Mouse (Mus musculus): ENCODE measurements around the gene Cryba4. TPM values are rescaled to one million over a fixed set of nuclear protein-coding genes. Genes with fewer than 3 reads are reported as not detected.

The Cryba4 gene
- polyA plus RNA-seq, 1 experiment: 0.51 TPM

DNA sequence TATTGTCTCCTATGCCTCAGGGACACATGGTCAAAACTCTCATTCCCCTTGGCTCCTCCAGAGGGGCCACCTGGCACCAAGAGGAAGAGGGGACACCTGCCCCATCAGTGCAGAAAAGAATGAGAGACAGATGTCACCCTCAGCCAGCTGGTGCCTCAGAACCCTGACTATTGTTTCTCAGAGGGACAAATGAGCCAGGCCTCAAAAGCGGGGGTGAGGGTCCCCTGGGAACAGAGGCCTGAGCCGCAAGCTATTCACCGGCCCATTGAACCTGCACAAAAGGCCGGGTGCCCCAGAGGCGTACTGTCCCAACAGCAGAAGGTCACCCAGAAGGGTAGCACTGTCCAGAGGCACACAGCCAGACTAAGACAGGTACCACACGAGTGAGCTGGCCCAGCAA, 26.7 kb downstream of the Cryba4 start:
- Histone ChIP-seq H3K4me3 (replicated peaks; ENCODE audit: insufficient read depth, low read depth, low read length) (no peak overlapping the region), H3K4me1 (ENCODE audit: control insufficient read depth, insufficient read depth, low read length) (0 out of 2 replicates have a peak, but pooled peaks cover 4% of the 10 kb centered on the region), H3K27me3 (ENCODE audit: control insufficient read depth, insufficient read depth, low read length) (0 out of 2 replicates have a peak, but pooled peaks cover 2% of the 10 kb centered on the region), H3K27ac (ENCODE audit: insufficient read depth, low read length) (no peak overlapping the region)
- WGBS: 57% methylated on average over 6 of the region's 6 CpGs
- no peak for DNase-seq
- TF ChIP-seq CTCF (IDR thresholded peaks at IDR 0.05; ENCODE audit: borderline replicate concordance, insufficient read depth, low read depth, low read length) (no peak), POLR2A (IDR thresholded peaks at IDR 0.05; ENCODE audit: borderline replicate concordance, insufficient read depth, low read length) (no peak)

DNA sequence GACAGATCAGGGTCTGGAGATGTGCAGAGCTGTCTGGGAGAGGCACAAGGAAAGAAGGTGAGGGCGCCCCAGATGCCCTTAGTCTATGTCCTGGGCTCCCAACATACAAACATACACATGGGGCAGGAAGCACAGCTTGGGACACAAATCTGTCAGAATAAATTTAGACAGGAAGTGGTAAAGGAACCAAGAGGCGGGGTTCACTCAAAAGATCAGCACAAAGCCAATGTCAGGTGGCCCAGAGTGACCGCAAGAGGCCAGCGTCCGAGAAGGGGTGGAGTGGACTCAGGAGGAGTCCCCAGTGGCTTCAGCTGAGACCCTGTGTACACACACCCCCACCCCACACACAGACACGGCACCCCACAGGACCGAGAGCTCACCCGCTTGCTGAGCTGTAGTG, 32.1 kb downstream of the Cryba4 start:
- no peaks in the 10 kb centered on the region for H3K27me3 ChIP-seq (ENCODE audit: control insufficient read depth, insufficient read depth, low read length)
- no peak overlapping the region for H3K4me3 ChIP-seq (replicated peaks; ENCODE audit: insufficient read depth, low read depth, low read length)
- DNase-seq: no peak
- H3K4me1 ChIP-seq (ENCODE audit: control insufficient read depth, insufficient read depth, low read length): no peaks in the 10 kb centered on the region
- H3K27ac ChIP-seq (ENCODE audit: insufficient read depth, low read length): no peak overlapping the region
- WGBS: 92% methylated on average over 8 of the region's 8 CpGs
- TF ChIP-seq POLR2A (IDR thresholded peaks at IDR 0.05; ENCODE audit: borderline replicate concordance, insufficient read depth, low read length) (no peak), CTCF (IDR thresholded peaks at IDR 0.05; ENCODE audit: borderline replicate concordance, insufficient read depth, low read depth, low read length) (no peak)

DNA sequence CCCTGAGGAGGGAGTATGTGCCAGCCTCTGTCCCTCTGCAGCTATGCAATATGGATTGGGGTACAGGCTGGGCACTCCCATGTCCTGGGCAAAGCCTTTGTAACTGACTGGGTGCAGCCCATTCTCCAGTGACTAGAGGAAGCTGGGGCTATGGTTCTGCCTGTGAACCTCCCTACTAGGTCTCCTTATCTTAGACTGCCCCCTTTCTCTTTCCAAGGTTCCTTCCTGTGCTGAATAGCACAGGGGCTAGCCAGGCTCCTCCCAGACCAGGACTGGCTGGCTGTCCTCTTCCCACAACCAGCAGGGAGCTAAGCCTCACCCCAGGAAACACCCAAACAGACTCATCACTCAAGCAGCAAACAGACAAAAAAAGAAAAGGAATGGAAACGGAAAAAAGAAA, 32.9 kb downstream of the Cryba4 start:
- Histone ChIP-seq H3K27me3 (ENCODE audit: control insufficient read depth, insufficient read depth, low read length) (no peaks in the 10 kb centered on the region), H3K4me1 (ENCODE audit: control insufficient read depth, insufficient read depth, low read length) (no peaks in the 10 kb centered on the region), H3K27ac (ENCODE audit: insufficient read depth, low read length) (no peak overlapping the region), H3K4me3 (replicated peaks; ENCODE audit: insufficient read depth, low read depth, low read length) (no peak overlapping the region)
- TF ChIP-seq POLR2A (IDR thresholded peaks at IDR 0.05; ENCODE audit: borderline replicate concordance, insufficient read depth, low read length): no peak
- TF ChIP-seq CTCF (IDR thresholded peaks at IDR 0.05; ENCODE audit: borderline replicate concordance, insufficient read depth, low read depth, low read length): no peak
- 30% methylated on average over 1 of the region's 1 CpGs for WGBS
- DNase-seq: no peak

DNA sequence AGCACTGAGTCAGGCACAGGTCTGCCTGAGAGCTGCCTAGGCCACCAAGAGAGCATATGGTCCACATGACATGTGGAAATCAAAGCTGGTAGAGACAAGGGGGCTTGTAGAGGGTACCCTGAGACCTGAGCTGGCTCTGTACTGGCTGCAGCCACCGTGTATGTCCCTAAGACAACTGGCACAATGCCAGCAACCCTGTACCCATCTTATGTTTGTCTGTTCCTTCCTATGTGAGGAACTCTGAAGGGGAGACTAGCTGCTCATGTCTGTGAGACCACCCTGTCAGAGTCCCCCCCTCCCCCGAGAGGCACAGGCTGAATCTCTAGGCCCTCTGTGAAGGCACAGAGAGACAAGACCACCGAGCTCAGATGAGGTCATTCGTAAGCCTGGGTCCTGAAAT, 33.6 kb downstream of the Cryba4 start:
- Histone ChIP-seq H3K4me1 (ENCODE audit: control insufficient read depth, insufficient read depth, low read length) (no peaks in the 10 kb centered on the region), H3K27me3 (ENCODE audit: control insufficient read depth, insufficient read depth, low read length) (no peaks in the 10 kb centered on the region), H3K27ac (ENCODE audit: insufficient read depth, low read length) (no peak overlapping the region), H3K4me3 (replicated peaks; ENCODE audit: insufficient read depth, low read depth, low read length) (no peak overlapping the region)
- DNase-seq: no peak
- TF ChIP-seq POLR2A (IDR thresholded peaks at IDR 0.05; ENCODE audit: borderline replicate concordance, insufficient read depth, low read length) (no peak), CTCF (IDR thresholded peaks at IDR 0.05; ENCODE audit: borderline replicate concordance, insufficient read depth, low read depth, low read length) (no peak)
- 63% methylated on average over 4 of the region's 4 CpGs for WGBS

DNA sequence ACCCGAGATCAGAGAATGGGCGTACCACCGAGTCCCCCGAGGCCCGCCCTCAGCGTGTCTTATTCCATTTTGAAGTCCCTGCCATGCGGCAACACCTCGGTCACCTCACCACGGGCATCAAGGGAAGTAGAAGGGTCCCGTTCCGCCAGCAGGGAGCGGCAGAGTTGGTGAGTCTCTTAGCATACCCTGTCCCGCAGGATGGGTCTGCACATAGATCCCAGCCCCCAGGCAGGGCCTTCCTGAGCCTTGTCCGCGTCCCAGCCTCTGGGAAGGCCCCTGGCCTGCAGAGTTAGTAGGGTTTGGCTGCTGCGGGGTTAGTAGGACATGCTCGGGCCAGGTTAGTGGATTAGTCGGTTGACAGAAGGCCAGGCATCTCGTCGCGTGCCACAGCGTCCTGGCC, 35.3 kb downstream of the Cryba4 start:
- Histone ChIP-seq H3K4me3 (replicated peaks; ENCODE audit: insufficient read depth, low read depth, low read length) (no peak overlapping the region), H3K4me1 (ENCODE audit: control insufficient read depth, insufficient read depth, low read length) (no peaks in the 10 kb centered on the region), H3K27me3 (ENCODE audit: control insufficient read depth, insufficient read depth, low read length) (no peaks in the 10 kb centered on the region), H3K27ac (ENCODE audit: insufficient read depth, low read length) (no peak overlapping the region)
- no peak for DNase-seq
- WGBS: 50% methylated on average over 22 of the region's 22 CpGs
- no peak for TF ChIP-seq CTCF (IDR thresholded peaks at IDR 0.05; ENCODE audit: borderline replicate concordance, insufficient read depth, low read depth, low read length)
- TF ChIP-seq POLR2A (IDR thresholded peaks at IDR 0.05; ENCODE audit: borderline replicate concordance, insufficient read depth, low read length): no peak

DNA sequence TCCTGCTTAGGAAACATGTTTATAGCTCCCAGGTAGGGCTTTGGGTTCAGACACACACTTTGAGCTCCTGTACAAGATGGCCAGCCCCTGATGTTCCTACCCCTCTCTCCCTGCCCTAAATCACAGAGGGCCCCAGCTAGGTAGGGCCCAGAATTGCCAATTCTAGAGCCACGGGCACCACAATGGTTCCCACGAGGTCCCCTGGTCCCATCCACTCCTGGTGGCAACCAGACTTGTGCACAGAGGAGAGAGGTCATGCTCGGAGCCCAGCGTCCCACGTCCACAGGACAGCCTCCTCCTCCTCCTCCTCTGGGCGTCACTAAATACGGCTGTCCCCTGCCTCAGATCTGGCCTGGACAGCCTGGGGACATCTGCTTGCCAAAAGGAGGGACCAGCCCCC, 36.0 kb downstream of the Cryba4 start:
- no peak overlapping the region for H3K27ac ChIP-seq (ENCODE audit: insufficient read depth, low read length)
- DNase-seq: no peak
- no peak for TF ChIP-seq POLR2A (IDR thresholded peaks at IDR 0.05; ENCODE audit: borderline replicate concordance, insufficient read depth, low read length)
- TF ChIP-seq CTCF (IDR thresholded peaks at IDR 0.05; ENCODE audit: borderline replicate concordance, insufficient read depth, low read depth, low read length): no peak
- no peaks in the 10 kb centered on the region for H3K4me1 ChIP-seq (ENCODE audit: control insufficient read depth, insufficient read depth, low read length)
- H3K4me3 ChIP-seq (replicated peaks; ENCODE audit: insufficient read depth, low read depth, low read length): no peak overlapping the region
- 51% methylated on average over 7 of the region's 7 CpGs for WGBS
- H3K27me3 ChIP-seq (ENCODE audit: control insufficient read depth, insufficient read depth, low read length): no peaks in the 10 kb centered on the region

DNA sequence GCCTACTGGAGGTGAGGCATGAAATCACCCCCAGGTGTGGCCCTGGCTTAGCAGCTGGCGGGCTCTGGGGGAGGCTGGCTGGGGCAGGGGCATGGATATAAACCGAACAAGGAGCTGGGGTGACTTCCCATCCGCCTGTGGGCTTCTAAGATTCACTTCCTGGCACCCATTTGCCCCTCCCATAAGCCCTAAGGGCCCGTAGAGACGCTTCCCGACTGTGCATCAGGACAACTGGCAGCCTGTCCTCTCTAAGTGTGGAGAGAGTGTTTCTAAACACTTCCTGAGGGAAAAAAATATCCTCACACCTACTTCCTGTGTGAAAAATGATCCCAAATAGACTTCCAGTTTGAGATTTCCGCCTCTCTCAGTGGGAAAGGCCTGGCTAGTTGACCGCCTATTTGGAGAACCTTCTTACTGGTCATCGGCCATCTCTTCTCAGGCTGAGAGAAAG, 36.5 kb downstream of the Cryba4 start:
- 59% methylated on average over 9 of the region's 9 CpGs for WGBS
- Histone ChIP-seq H3K4me1 (ENCODE audit: control insufficient read depth, insufficient read depth, low read length) (no peaks in the 10 kb centered on the region), H3K27ac (ENCODE audit: insufficient read depth, low read length) (no peak overlapping the region), H3K27me3 (ENCODE audit: control insufficient read depth, insufficient read depth, low read length) (no peaks in the 10 kb centered on the region), H3K4me3 (replicated peaks; ENCODE audit: insufficient read depth, low read depth, low read length) (no peak overlapping the region)
- DNase-seq: no peak
- no peak for TF ChIP-seq POLR2A (IDR thresholded peaks at IDR 0.05; ENCODE audit: borderline replicate concordance, insufficient read depth, low read length)
- no peak for TF ChIP-seq CTCF (IDR thresholded peaks at IDR 0.05; ENCODE audit: borderline replicate concordance, insufficient read depth, low read depth, low read length)

DNA sequence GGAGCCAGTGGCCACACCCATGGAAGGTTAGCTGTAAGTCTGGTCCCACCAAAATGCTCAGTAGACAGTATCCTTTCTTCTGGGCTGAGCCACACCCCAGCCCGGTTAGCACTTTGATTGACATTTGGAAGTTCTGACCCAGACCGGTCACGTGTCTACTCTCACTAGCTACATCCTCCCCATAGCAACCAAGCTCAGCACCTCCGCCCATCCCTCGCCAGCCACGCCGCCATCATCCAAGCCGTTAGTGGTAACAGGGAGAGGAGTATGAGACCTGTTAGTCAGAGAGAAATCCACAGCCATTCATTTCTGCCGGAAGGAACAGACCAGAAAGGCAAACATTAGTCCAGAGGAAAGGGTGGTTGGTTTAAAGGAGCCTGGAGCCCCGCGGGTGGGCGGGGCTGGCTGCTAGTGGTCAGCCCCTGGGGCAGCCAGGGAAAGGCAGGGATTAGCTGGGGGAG, 37.0 kb downstream of the Cryba4 start:
- no peaks in the 10 kb centered on the region for H3K27me3 ChIP-seq (ENCODE audit: control insufficient read depth, insufficient read depth, low read length)
- H3K4me1 ChIP-seq (ENCODE audit: control insufficient read depth, insufficient read depth, low read length): no peaks in the 10 kb centered on the region
- no peak overlapping the region for H3K27ac ChIP-seq (ENCODE audit: insufficient read depth, low read length)
- no peak for TF ChIP-seq CTCF (IDR thresholded peaks at IDR 0.05; ENCODE audit: borderline replicate concordance, insufficient read depth, low read depth, low read length)
- TF ChIP-seq POLR2A (IDR thresholded peaks at IDR 0.05; ENCODE audit: borderline replicate concordance, insufficient read depth, low read length): no peak
- no peak for DNase-seq
- H3K4me3 ChIP-seq (replicated peaks; ENCODE audit: insufficient read depth, low read depth, low read length): no peak overlapping the region
- 29% methylated on average over 12 of the region's 12 CpGs for WGBS
